Mouse (Mus musculus): ENCODE data around the gene Gatc. TPM values are rescaled to one million over a fixed set of nuclear protein-coding genes. Genes with fewer than 3 reads are reported as not detected.

Gene Gatc
- polyA plus RNA-seq, 1 experiment from 2014 or later, result 11.6 TPM

DNA sequence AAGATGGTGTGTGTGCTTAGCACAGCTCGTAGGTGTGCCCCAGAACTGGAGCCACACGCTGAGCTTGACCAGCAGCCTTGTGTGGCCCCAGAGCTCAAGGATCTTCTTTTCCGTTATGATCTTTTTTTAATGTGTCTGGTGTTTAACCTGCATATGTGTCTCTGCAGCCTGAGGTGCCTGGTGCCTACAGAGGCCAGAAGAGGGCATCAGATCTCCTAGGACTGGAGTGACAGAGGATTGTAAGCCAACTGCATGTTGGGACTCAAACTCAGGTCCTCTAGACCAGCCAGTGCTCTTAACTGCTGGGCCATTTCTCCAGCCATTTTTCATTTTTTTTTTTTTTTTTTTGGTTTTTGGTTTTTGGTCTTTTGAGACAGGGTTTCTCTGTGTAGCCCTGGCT, 56.2 kb downstream of the Gatc start:
- DNase-seq (ENCODE audit: low spot score), result peak; percentile 20

Other genes with a start within 250 kb of the Gatc start
- gene Gm10401, start 242.9 kb downstream of the Gatc start, polyA plus RNA-seq (2015; fragmentation: Nextera tagmentation; extraction: Ambion mirVana), result 26.4 and 27.2 TPM in 2 replicates
- gene Acads, start 221.8 kb downstream of the Gatc start, polyA plus RNA-seq (2015; fragmentation: Nextera tagmentation; extraction: Ambion mirVana), result 51.6 and 58.6 TPM in 2 replicates
- gene Unc119b, start 206.2 kb downstream of the Gatc start, polyA plus RNA-seq (2015; fragmentation: Nextera tagmentation; extraction: Ambion mirVana), result 25.0 and 27.5 TPM in 2 replicates
- gene Mlec, start 183.0 kb downstream of the Gatc start, polyA plus RNA-seq (2015; fragmentation: Nextera tagmentation; extraction: Ambion mirVana), result 25.2 and 26.9 TPM in 2 replicates
- 0.99 and 1.4 TPM in 2 replicates for gene Cabp1, start 146.8 kb downstream of the Gatc start, polyA plus RNA-seq (2015; fragmentation: Nextera tagmentation; extraction: Ambion mirVana)
- 229 and 231 TPM in 2 replicates for gene Pop5, start 105.3 kb downstream of the Gatc start, polyA plus RNA-seq (2015; fragmentation: Nextera tagmentation; extraction: Ambion mirVana)
- 88.3 and 98.7 TPM in 2 replicates for gene Rnf10, start 68.3 kb downstream of the Gatc start, polyA plus RNA-seq (2015; fragmentation: Nextera tagmentation; extraction: Ambion mirVana)
- gene Coq5, start 61.5 kb downstream of the Gatc start, polyA plus RNA-seq (2015; fragmentation: Nextera tagmentation; extraction: Ambion mirVana), result 38.5 TPM in 2 replicates
- gene Dynll1, start 40.2 kb downstream of the Gatc start, polyA plus RNA-seq (2015; fragmentation: Nextera tagmentation; extraction: Ambion mirVana), result 1,203 and 1,571 TPM in 2 replicates
- 236 and 257 TPM in 2 replicates for gene Srsf9, start 14.0 kb downstream of the Gatc start, polyA plus RNA-seq (2015; fragmentation: Nextera tagmentation; extraction: Ambion mirVana)
- 64.6 and 65.2 TPM in 2 replicates for gene Triap1, start within 50 bp of the Gatc start, polyA plus RNA-seq (2015; fragmentation: Nextera tagmentation; extraction: Ambion mirVana)
- gene Cox6a1, start 7.8 kb upstream of the Gatc start, polyA plus RNA-seq (2015; fragmentation: Nextera tagmentation; extraction: Ambion mirVana), result 1,056 and 1,106 TPM in 2 replicates
- 2.2 TPM in 2 replicates for gene Msi1, start 88.4 kb upstream of the Gatc start, polyA plus RNA-seq (2015; fragmentation: Nextera tagmentation; extraction: Ambion mirVana)
- gene Pla2g1b, start 125.1 kb upstream of the Gatc start, polyA plus RNA-seq (2015; fragmentation: Nextera tagmentation; extraction: Ambion mirVana), result 0.99 TPM in 2 replicates
- 17.0 and 17.3 TPM in 2 replicates for gene Sirt4, start 143.5 kb upstream of the Gatc start, polyA plus RNA-seq (2015; fragmentation: Nextera tagmentation; extraction: Ambion mirVana)
- 40.2 and 44.8 TPM in 2 replicates for gene Pxn, start 165.5 kb upstream of the Gatc start, polyA plus RNA-seq (2015; fragmentation: Nextera tagmentation; extraction: Ambion mirVana)
- 1,964 and 2,053 TPM in 2 replicates for gene Rplp0, start 218.3 kb upstream of the Gatc start, polyA plus RNA-seq (2015; fragmentation: Nextera tagmentation; extraction: Ambion mirVana)
- gene Gcn1l1, start 224.1 kb upstream of the Gatc start, polyA plus RNA-seq (2015; fragmentation: Nextera tagmentation; extraction: Ambion mirVana), result 19.9 and 21.5 TPM in 2 replicates

All from thymus, postnatal 0 days (tissue).